Mouse (Mus musculus): ENCODE measurements around the gene Nfatc2.

- TF ChIP-seq CHD1 (IDR thresholded peaks at IDR 0.05; ENCODE audit: low read depth, low read length), result no peak
- no peak for TF ChIP-seq CTCF (IDR thresholded peaks at IDR 0.05 in 2 of 3, conservative IDR thresholded peaks at IDR 0.05 in 1 of 3; ENCODE audit: control insufficient read depth in 1 of 3, insufficient read depth in 1 of 3, low read depth in 2 of 3, low read length in 3 of 3, poor library complexity in 1 of 3, severe bottlenecking in 1 of 3)
- no peak for TF ChIP-seq POLR2A (IDR thresholded peaks at IDR 0.05; ENCODE audit: control insufficient read depth in 1 of 2, insufficient read depth in 1 of 2, low read depth in 1 of 2, low read length in 2 of 2, poor library complexity in 1 of 2)
- TF ChIP-seq ZMIZ1 (IDR thresholded peaks at IDR 0.05; ENCODE audit: low read depth, low read length), result no peak
- no peak for TF ChIP-seq EP300 (IDR thresholded peaks at IDR 0.05; ENCODE audit: low read depth in 1 of 2, low read length in 2 of 2)
- no peak for TF ChIP-seq UBTF (IDR thresholded peaks at IDR 0.05; ENCODE audit: borderline replicate concordance, insufficient read depth, low read depth, low read length)
- TF ChIP-seq ZNF384 (IDR thresholded peaks at IDR 0.05; ENCODE audit: low read depth, low read length), result no peak
- TF ChIP-seq MAX (IDR thresholded peaks at IDR 0.05; ENCODE audit: low read length), result no peak
- TF ChIP-seq E2F4 (IDR thresholded peaks at IDR 0.05; ENCODE audit: borderline replicate concordance, low read depth, low read length), result no peak
These were observed 46.7 kb upstream of the Nfatc2 start for GRCm38 (mm10) chr2:168648171-168648570.

Measured in MEL (cell line).